Mouse (Mus musculus) adrenal gland, adult (tissue): Measurements from ENCODE around the gene Tsks.

Experiments
- DNase-seq, 2 experiments: peaks; one replicate each; pipeline ENCODE4 v3.0.0; 2022 to 2023; ENCODE audit warnings: low spot score in 1 of 2; ENCODE audit not compliant: inconsistent age in 2 of 2

Tsks gene

DNA sequence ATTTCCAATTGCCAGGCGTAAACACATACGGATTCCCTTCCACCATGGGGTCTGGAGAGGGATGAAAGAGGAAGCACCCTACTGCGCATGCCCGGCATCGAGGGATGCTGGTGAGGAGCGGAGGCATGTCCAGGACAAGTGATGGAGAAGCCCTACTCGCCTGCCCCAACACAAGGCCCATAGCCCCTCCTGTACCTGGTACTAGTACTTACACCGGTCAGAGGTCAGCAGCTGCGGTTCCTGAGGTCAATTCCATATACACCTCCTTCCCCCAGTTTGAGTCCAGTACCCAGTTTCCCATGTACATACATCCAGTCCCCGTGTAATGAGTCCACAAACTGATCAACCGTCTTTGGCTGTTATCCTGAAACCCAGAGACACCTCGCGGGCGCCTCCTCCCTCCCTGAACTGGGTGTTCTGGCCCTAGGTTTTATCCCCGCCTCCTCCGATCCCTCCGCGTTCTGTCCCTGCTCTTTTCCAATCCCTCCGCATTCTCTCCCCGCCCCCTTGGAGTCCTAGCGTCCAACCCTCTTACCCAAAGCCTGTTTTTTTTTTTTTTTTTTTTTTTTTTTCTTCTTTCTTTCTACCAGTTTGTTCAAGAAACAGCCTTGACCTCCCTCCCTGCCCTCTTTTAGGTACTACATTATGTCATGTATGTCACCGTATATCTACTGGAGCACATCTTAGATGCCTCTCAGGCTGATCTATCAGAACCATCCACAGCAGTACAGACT is 31.5 kb downstream of the Tsks start, which contains the start of gene Cpt1c:
Gene Cpt1c (minus strand): TSS at position 469 of the 734 bp plus-strand sequence.
- peak; percentile 87 to 93 for DNase-seq

DNA sequence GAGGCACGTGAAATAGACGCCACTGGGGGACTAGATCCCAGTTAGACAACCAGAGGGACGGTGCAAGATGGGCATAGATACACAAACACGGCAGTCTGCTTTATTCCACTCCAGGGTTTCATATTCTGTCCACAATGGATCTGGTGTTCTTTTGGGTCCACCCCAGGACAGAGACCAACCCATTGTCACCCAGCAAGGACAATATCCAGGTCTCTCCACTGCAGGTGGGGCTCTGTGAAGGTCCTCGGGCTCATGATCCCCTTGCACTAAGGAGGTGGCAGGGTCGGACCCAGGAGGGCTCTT is 32.1 kb downstream of the Tsks start:
- peak in 1 of 2 experiments; percentile 56 for DNase-seq

- no peak for DNase-seq
Observed at GRCm38 (mm10) chr7:44978300-44978699, 35.3 kb downstream of the Tsks start.

DNA sequence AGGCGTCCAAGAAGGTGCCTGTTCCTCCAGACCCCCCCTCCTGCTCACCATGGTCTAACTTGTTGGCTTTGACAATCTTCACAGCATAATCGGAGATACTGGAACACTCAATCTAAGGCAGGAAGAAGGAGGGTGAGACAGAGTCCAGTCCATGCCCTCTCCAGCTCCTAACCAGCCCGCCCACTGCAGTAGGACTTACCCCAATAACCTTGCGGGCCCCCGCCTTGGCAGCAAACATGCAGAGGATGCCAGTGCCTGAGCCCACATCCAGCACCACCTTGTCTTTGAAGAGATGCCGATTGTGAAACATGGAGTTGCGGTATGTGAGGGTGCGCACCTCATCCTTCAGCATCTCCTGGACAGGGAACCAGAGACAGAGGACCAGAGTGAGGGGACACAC is 38.5 kb downstream of the Tsks start:
- DNase-seq, result no peak

- peak; percentile 87 to 97 for DNase-seq
Observed at GRCm38 (mm10) chr7:44983085-44983484, 40.1 kb downstream of the Tsks start.

DNA sequence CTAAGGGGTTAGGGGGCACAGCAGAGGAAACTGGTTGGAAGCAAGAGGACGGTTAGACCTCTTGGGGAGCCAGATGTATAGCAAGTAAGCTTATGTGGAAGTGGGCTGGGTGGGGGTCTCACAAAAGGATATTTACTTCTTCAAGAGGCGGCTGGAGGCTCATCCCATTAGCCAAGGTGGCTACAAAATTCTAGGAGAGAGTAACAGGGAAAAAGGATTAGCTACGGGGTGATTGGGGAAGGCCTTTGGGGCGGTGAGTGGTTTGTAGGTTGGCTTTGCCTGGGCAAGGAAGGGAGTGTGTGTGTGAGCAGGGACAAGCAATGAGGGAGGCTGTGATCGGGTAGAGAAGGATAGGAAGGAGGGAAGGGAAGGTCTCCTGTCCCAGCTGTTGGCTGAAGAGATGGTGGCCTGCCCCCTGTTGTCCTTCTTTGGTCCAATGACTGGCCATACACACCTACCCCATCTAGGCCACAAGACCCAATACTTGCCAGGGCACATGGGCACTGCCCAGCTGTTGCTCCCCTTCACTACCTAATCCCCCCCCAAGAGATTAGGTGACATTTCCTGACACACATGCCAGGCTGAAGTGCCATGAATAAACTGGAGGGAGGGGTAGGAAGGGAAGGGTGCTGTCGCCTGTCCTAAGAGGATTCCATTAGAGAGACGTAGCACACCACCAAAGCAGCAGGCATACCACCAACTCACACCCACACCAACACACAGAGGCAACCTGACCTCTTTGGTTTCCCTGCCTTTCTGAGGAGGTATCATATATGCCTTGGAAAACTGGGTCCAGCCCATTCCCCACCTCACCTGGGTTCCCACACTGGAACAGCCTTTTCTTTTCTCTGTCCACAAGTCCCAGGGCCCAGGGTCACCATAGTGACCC is 41.2 kb downstream of the Tsks start:
- no peak for DNase-seq

- peak in 1 of 2 experiments; percentile 67 for DNase-seq
Observed at GRCm38 (mm10) chr7:44984833-44985164, 41.8 kb downstream of the Tsks start.

GRCm38 (mm10) chr7:44985595-44986191 is 42.7 kb downstream of the Tsks start:
- DNase-seq, result peak; percentile 85 to 90

- peak; percentile 99 to 100 for DNase-seq
Observed at GRCm38 (mm10) chr7:44986192-44986878, 43.3 kb downstream of the Tsks start, which contains the start of gene Prmt1. Gene Prmt1 (minus strand): TSS chr7:44986568.

DNA sequence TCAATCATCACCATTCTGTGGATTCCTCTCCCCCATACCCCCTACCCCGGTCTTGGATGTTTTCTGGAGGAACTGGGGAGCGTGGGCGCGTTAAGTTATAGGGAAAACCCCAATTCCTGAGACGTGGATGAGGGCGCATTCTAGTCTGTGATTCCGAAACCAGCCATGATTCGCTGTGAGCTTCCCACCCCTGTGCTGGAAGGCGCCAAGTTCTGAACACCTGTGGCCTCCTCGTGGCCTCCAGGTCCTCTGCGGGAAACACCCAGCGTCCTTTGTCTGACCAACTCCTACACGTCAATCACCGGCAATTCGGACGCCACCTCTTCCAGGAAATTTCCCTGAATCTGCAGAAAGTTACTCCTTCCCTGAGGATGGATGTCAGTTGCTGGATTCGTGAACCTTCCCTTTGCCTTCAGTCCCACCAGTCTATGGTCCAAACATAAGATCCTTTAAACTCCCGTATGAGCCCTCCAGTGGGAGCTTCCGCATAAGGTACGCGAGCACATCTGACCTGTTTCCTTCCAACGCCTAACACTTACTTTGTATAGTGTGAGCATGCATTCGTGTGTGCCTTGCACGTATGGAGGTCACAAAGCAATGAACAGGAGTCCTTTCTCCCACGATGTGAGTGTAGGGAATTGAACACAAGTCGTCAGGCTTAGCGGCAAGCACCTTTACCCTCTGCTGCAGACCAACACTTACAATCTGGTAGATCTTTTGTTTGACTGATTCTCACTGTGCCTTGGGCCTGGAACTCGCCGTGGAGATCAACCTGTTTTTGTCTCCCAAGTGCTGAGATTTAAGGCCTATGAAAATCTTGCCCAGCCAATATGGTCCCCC is 44.1 kb downstream of the Tsks start:
- no peak for DNase-seq

- DNase-seq, result peak in 1 of 2 experiments; percentile 62
Observed at GRCm38 (mm10) chr7:44996672-44997071, 53.7 kb downstream of the Tsks start.

DNA sequence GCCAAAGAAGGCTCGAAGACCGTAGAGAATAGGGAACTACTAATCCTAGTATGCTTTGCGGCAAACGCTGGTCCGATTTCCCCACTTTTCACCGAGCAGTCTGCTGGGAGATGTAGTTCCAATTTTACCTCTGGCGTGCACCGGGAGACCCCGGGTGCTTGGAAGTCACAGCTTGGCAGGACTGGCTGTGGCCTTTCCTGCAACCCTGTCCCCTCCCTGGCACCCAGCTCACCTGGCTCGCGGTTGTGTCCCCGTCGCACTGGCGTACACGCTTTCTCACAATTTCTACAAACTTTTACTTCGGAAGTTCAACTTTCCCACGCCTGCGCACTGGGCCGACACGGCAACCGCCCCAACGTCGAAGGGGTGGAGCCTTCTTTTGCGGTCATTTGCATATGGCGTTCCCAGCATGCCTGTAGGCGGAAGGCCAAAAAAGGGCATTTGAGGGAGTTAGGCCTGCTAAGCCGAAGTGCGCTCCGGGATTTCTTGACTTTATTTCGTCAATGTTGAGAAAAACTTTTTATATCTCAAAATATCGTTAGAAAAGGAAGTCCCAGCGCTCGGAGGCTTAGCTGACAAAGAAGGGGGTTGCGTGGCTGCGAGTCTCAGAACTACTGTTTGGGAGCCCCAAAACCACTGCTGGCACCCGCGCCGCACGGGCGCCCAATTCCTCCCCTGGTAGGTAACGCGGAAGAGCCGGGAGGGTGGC is 54.4 kb downstream of the Tsks start, which contains the start of gene Irf3:
Gene Irf3 (plus strand): TSS at position 418 of the 709 bp plus-strand sequence.
- DNase-seq, result peak; percentile 97 to 99

GRCm38 (mm10) chr7:44997940-44998428 is 55.0 kb downstream of the Tsks start:
- DNase-seq, result no peak

DNA sequence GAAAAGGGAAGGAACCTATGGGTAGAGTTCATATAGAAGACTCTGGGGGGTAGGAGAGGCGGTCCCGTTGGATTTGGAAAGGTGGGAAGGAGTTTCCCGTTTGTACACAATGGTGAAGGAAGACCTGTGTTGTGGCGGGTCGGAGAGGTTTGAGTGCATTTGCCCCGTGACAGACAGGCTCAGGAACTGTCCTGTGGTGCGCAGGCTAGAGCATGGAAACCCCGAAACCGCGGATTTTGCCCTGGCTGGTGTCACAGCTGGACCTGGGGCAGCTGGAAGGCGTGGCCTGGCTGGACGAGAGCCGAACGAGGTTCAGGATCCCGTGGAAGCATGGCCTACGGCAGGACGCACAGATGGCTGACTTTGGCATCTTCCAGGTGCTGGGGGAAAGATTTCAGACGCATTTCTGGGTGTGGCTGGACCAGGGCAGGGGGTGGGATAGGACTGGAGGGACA is 55.5 kb downstream of the Tsks start, which contains the start of gene Bcl2l12:
Gene Bcl2l12 (minus strand): TSS at position 212 of the 455 bp plus-strand sequence.
- DNase-seq, result peak; percentile 81 to 90

- DNase-seq, result peak in 1 of 2 experiments; percentile 64
Observed at GRCm38 (mm10) chr7:44999753-45000152, 56.7 kb downstream of the Tsks start.

- DNase-seq, result no peak
Observed at GRCm38 (mm10) chr7:45000539-45001114, 57.6 kb downstream of the Tsks start.

- DNase-seq, result peak; percentile 75 to 80
Observed at GRCm38 (mm10) chr7:45002440-45002839, 59.4 kb downstream of the Tsks start.

- no peak for DNase-seq
Observed at GRCm38 (mm10) chr7:45004546-45004945, 61.5 kb downstream of the Tsks start.
